Mouse (Mus musculus): ENCODE measurements around the gene Cwc22.
A peak's percentile ranks its signal among the peaks of the same experiment; 100 is the strongest.

The Cwc22 gene

GRCm38 (mm10) chr2:77945596-77946485 is at the start of gene Cwc22:
Gene Cwc22, minus strand, starts transcription at chr2:77946375.
- DNase-seq (ENCODE audit: low spot score): peak; percentile 60

DNA sequence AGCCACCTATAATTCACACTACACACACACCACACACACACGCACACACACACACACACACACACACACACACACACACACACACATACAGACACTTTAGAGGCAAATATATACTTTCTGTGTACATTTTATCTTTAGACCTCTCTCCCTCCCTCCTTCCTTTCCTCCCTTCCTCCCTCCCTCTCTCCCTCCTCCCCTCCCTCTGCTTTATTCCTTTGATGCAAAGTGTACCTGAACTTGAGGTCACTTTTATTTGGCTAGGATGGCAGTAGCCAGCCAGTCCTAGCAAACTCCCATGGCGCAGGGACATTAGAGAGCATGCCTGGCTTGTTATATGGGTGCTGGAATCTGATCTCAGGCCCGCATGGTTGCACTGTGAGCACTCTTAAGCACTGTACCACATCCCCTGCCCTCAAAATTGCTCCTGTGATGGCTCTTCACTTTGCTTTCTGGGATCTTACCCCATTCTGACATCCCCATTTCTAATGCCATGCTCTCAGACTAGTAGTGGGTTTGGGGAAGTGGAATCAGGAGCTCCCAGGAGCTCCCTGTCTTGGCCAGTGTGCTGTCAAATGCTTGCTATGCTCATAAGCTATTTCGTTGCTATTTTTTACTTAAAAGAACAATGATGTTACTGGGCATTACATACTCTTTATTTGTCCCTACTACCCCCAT is 47.7 kb upstream of the Cwc22 start:
- no peak for DNase-seq (ENCODE audit: low spot score)

DNA sequence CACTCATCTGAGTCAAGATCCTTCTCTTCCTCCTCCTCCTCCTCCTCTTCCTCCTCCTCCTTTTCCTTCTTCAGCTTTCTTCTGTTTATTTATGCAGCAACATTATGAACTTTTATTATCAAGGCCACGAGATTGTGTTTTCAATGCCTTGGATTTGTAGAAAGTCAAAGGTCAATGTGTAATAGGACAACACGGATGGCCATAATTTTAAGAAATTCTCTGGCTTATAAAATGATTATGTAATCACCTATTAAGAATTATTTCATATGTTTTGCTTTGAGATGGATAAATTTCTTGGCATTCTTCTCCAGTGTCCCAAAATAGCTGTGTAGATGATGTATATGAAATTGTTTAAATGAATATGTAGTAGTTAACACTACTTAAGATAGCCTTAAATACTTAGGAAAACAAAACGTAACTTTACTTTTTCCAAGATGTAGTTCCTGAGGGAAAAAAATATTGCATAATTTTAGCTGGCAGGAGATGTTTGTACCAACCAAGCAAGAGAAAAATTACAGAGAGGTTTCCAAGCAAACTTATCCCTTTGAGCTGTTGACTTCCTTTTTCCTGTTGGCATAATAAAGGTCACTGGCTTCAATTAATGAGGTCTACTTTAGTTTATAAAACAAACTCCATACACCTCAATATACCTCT is 46.9 kb upstream of the Cwc22 start:
- DNase-seq (ENCODE audit: low spot score): no peak

DNA sequence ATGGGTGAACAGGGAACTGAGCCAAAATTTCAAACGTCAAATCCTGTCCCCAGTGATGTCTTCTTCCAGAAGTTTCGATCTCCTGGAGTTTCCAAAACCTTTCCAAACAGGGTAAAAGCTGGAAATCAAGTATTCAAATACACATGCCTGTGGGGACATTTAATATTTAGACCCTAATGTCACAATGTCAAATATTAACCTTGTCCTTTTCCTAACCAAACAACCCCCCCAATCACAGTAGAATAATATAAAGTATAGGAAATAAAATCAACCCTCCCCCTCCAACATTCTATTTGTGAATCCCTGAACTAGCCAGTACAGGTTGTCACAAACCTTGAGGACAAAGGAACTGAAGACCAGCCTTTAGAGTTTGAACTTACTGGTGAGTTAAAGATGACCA is 44.6 kb upstream of the Cwc22 start:
- no peak for DNase-seq (ENCODE audit: low spot score)

DNA sequence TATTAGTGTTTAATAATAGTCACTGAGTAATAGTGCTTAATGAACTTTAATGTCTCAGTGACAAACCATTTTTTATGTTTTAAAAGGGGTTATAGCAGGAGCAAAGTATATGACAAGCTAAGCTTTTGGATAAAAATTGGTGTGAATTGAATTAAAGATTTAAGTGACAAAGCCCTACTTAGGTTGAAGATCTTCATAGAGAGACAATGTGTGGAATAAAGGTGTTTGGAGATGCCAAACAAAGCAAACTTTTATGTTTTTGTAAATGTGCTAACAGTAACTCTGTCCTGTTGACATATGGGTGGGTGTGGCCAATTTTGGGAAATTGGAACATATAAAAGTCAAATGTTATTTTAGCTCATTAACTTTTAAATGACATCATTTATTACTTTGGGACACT is 43.9 kb upstream of the Cwc22 start:
- no peak for DNase-seq (ENCODE audit: low spot score)

- no peak for DNase-seq (ENCODE audit: low spot score)
These were observed 43.2 kb upstream of the Cwc22 start for GRCm38 (mm10) chr2:77989390-77989789.

GRCm38 (mm10) chr2:77985991-77986730 is 40.0 kb upstream of the Cwc22 start:
- no peak for DNase-seq (ENCODE audit: low spot score)

- DNase-seq (ENCODE audit: low spot score): no peak
These were observed 38.0 kb upstream of the Cwc22 start for GRCm38 (mm10) chr2:77984209-77984608.

DNA sequence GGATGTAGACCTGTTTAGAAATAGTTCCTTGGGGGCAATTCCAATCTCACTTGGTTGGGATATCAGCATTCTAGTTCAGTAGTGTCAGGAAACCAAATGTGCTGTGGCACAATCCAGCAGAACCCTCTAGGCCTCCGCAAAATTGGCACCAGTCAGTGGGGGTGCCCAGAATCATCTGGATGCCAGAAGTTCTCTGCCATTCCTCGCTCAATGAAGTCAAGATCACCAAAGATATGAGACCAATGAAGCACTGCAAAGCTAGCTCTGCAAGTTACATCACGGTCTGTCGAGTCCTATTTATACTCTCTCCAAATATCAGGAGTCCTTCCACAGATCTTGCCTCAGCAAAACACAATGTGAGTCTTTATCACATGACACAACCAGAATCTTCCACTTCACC is 35.7 kb upstream of the Cwc22 start:
- no peak for DNase-seq (ENCODE audit: low spot score)

GRCm38 (mm10) chr2:77980696-77981095 is 34.5 kb upstream of the Cwc22 start:
- DNase-seq (ENCODE audit: low spot score): no peak

- DNase-seq (ENCODE audit: low spot score): no peak
These were observed 33.3 kb upstream of the Cwc22 start for GRCm38 (mm10) chr2:77979519-77979918.

DNA sequence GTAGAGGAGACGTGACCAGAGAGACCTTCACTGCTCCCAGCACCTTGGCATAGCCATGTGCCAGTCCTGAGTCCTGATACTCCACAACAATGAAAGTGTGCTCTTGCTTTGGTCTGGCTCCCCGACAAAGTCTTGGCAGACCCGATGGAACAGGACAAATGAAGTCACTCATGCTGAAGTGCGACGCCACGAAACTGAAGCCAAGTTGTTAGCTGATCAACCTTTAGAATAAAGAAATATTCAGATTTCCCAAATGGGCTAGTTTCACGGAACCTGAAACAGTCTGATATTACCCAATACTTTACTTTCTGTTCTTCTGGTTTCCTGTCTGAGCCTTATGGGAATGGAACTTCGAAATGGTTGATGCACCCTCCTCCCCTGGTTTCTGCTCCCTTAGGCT is 32.9 kb upstream of the Cwc22 start:
- no peak for DNase-seq (ENCODE audit: low spot score)

DNA sequence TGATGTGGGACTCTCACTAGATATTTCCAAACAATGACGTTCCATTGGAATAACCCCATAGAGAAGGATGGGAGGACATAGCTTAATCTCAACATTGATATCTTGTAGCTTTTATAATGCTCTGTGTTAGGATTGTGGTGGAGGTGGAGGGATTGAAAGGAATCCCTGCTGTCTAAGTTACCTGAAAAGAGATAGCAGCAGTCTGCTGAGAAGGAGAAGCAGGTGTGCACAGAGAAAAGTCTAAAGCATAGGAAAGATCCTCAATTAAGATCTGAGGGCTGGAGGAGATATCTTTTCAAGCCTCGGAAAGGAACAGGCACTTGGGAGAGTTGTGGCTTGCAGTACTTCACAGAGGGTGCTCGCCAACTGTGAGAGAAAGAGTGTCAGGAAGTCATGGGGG is 32.1 kb upstream of the Cwc22 start:
- DNase-seq (ENCODE audit: low spot score): no peak

GRCm38 (mm10) chr2:77976321-77976920 is 30.2 kb upstream of the Cwc22 start:
- DNase-seq (ENCODE audit: low spot score): no peak

GRCm38 (mm10) chr2:77975606-77976005 is 29.4 kb upstream of the Cwc22 start:
- no peak for DNase-seq (ENCODE audit: low spot score)

- no peak for DNase-seq (ENCODE audit: low spot score)
These were observed 28.8 kb upstream of the Cwc22 start for GRCm38 (mm10) chr2:77974986-77975385.

GRCm38 (mm10) chr2:77974366-77974765 is 28.2 kb upstream of the Cwc22 start:
- DNase-seq (ENCODE audit: low spot score): no peak

GRCm38 (mm10) chr2:77973296-77973695 is 27.1 kb upstream of the Cwc22 start:
- no peak for DNase-seq (ENCODE audit: low spot score)

- DNase-seq (ENCODE audit: low spot score): no peak
These were observed 26.4 kb upstream of the Cwc22 start for GRCm38 (mm10) chr2:77972541-77972940.

GRCm38 (mm10) chr2:77971871-77972270 is 25.7 kb upstream of the Cwc22 start:
- DNase-seq (ENCODE audit: low spot score): no peak

DNA sequence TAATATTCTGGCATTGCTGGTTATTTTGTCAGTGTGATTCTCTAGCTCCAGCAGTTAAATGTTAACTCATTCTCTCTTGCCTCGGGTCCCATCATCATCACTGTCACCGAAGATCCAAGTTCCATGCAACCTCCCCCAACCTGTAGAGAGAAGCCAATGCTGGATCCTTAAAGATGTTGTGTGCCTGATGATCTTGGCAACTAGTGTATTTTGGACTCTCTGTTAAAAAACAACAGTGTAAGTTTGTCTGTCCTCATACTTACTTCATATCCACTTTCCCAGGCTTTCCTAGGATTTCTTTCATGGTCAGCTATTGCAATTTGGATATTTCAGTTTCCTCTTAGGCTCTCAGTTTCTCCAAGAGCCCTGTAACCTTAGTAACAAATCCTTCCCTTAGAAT is 25.2 kb upstream of the Cwc22 start:
- DNase-seq (ENCODE audit: low spot score): no peak

DNA sequence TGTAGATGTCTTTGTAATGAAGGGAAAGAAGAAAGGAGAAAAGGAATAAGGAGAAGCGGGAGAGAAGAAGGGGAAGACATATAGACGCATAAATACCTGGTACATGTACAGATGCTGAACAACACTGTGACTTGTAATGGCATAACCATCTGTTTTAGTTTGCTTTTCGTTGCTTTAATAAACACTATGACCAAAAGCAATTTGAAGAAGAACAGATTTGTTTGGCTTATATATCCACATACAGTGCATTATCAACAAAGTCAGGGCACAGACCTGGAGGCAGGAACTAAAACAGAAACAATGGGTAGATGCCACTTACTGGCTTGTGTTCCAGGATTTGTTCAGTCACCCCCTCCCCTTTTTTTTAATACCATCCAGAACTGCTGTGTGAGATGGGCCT is 24.4 kb upstream of the Cwc22 start:
- DNase-seq (ENCODE audit: low spot score): no peak
